Mouse (Mus musculus): ENCODE measurements around the gene Haus8. TPM values are rescaled to one million over a fixed set of nuclear protein-coding genes. Genes with fewer than 3 reads are reported as not detected.
"Not testable (repeated sequence)": the region's sequence is repeated elsewhere in the genome, so short reads cannot be mapped to it uniquely, and the experiment has no call there.

Haus8 gene
- polyA plus RNA-seq, 1 experiment from 2014 or later = 67.6 TPM

- Histone ChIP-seq H3K36me3 (ENCODE audit: control insufficient read depth, insufficient read depth, low read length) (no peaks in the 10 kb centered on the region), H3K4me1 (ENCODE audit: control insufficient read depth, insufficient read depth, low read length) (no peaks in the 10 kb centered on the region), H3K27me3 (ENCODE audit: control insufficient read depth, insufficient read depth, low read length) (no peaks in the 10 kb centered on the region), H3K27ac (ENCODE audit: low read depth, low read length) (no peak overlapping the region), H3K4me3 (ENCODE audit: low read depth, low read length) (no peak overlapping the region), H3K9ac (ENCODE audit: low read length) (no peak overlapping the region), H3K9me3 (ENCODE audit: control insufficient read depth, low read length) (no peaks in the 10 kb centered on the region), H3K4me2 (ENCODE audit: low read depth) (no peak overlapping the region)
- WGBS = 84% methylated on average over 2 of the region's 2 CpGs
- ATAC-seq (ENCODE audit: insufficient read depth, low FRiP score, low TSS enrichment) (no peak), DNase-seq (ENCODE audit: low spot score) (no peak)
Measured at GRCm38 (mm10) chr8:71242757-71243156, 30.0 kb downstream of the Haus8 start.

- Histone ChIP-seq H3K9me3 (ENCODE audit: control insufficient read depth, low read length) (no peaks in the 10 kb centered on the region), H3K4me3 (ENCODE audit: low read depth, low read length) (no peak overlapping the region), H3K4me2 (ENCODE audit: low read depth) (no peak overlapping the region), H3K9ac (ENCODE audit: low read length) (no peak overlapping the region), H3K27ac (ENCODE audit: low read depth, low read length) (no peak overlapping the region), H3K4me1 (ENCODE audit: control insufficient read depth, insufficient read depth, low read length) (no peaks in the 10 kb centered on the region), H3K36me3 (ENCODE audit: control insufficient read depth, insufficient read depth, low read length) (no peaks in the 10 kb centered on the region), H3K27me3 (ENCODE audit: control insufficient read depth, insufficient read depth, low read length) (no peaks in the 10 kb centered on the region)
- 48% methylated on average over 2 of the region's 2 CpGs for WGBS
- no peak for DNase-seq (ENCODE audit: low spot score)
- no peak for ATAC-seq (ENCODE audit: insufficient read depth, low FRiP score, low TSS enrichment)
Measured at GRCm38 (mm10) chr8:71224560-71224959, 48.2 kb downstream of the Haus8 start.

- WGBS = 100% methylated on average over 2 of the region's 5 CpGs
Measured at GRCm38 (mm10) chr8:71214266-71214665, 58.5 kb downstream of the Haus8 start.

DNA sequence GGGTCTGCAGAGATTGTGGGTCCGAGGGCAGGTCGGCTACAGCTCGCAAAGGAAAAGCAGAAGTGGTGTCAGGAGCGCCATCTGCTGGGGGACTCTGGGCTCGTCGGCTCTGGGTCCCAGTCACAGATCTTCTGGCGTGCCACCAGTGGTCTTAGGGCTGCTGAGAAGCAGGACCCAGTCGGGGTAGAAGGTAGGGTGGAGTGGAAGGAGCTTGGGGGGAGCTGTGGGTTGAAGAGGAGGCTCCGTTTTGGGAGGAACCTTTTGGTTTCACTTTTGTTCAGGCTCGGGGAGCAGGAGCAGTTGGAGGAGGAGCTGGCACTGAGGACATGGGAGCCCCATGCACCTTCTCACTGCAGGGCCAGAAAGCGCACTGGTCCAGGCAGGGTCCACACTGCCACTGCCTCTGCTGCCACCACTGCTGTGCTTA is 67.2 kb downstream of the Haus8 start:
- not testable (repeated sequence) for H3K27ac ChIP-seq (ENCODE audit: low read depth, low read length); H3K9me3 ChIP-seq (ENCODE audit: control insufficient read depth, low read length); H3K4me1 ChIP-seq (ENCODE audit: control insufficient read depth, insufficient read depth, low read length); H3K4me3 ChIP-seq (ENCODE audit: low read depth, low read length); H3K9ac ChIP-seq (ENCODE audit: low read length); H3K4me2 ChIP-seq (ENCODE audit: low read depth); H3K36me3 ChIP-seq (ENCODE audit: control insufficient read depth, insufficient read depth, low read length); H3K27me3 ChIP-seq (ENCODE audit: control insufficient read depth, insufficient read depth, low read length)
- ATAC-seq (ENCODE audit: insufficient read depth, low FRiP score, low TSS enrichment) = peak; percentile 53
- peak; percentile 19 for DNase-seq (ENCODE audit: low spot score)
- 8% methylated on average over 3 of the region's 11 CpGs for WGBS

More at GRCm38 (mm10) chr8:71214266-71214665, 58.5 kb downstream of the Haus8 start:
- DNase-seq (ENCODE audit: low spot score); ATAC-seq (ENCODE audit: insufficient read depth, low FRiP score, low TSS enrichment); H3K36me3 ChIP-seq (ENCODE audit: control insufficient read depth, insufficient read depth, low read length); H3K4me2 ChIP-seq (ENCODE audit: low read depth); H3K4me1 ChIP-seq (ENCODE audit: control insufficient read depth, insufficient read depth, low read length); H3K4me3 ChIP-seq (ENCODE audit: low read depth, low read length); H3K27ac ChIP-seq (ENCODE audit: low read depth, low read length); H3K27me3 ChIP-seq (ENCODE audit: control insufficient read depth, insufficient read depth, low read length); H3K9ac ChIP-seq (ENCODE audit: low read length); H3K9me3 ChIP-seq (ENCODE audit: control insufficient read depth, low read length): not testable (repeated sequence)

Other genes starting within 250 kb of the Haus8 start
- 21.4 and 21.9 TPM in 2 replicates for gene Myo9b, start 220 bp downstream of the Haus8 start, polyA plus RNA-seq (2014; fragmentation: Nextera tagmentation; extraction: Ambion mirVana)
- gene Use1, start 93.9 kb upstream of the Haus8 start, polyA plus RNA-seq (2014; fragmentation: Nextera tagmentation; extraction: Ambion mirVana) = 78.9 and 81.5 TPM in 2 replicates
- 3.4 and 3.8 TPM in 2 replicates for gene Ocel1, start 98.4 kb upstream of the Haus8 start, polyA plus RNA-seq (2014; fragmentation: Nextera tagmentation; extraction: Ambion mirVana)
- gene Nr2f6, start 109.0 kb upstream of the Haus8 start, polyA plus RNA-seq (2014; fragmentation: Nextera tagmentation; extraction: Ambion mirVana) = 83.4 and 84.0 TPM in 2 replicates
- gene Ushbp1, start 122.9 kb upstream of the Haus8 start, polyA plus RNA-seq (2014; fragmentation: Nextera tagmentation; extraction: Ambion mirVana) = 3.9 and 4.5 TPM in 2 replicates
- 106 and 109 TPM in 2 replicates for gene Babam1, start 123.9 kb upstream of the Haus8 start, polyA plus RNA-seq (2014; fragmentation: Nextera tagmentation; extraction: Ambion mirVana)
- gene Ankle1, start 133.1 kb upstream of the Haus8 start, polyA plus RNA-seq (2014; fragmentation: Nextera tagmentation; extraction: Ambion mirVana) = 18.1 and 18.4 TPM in 2 replicates
- gene Abhd8, start 190.7 kb upstream of the Haus8 start, polyA plus RNA-seq (2014; fragmentation: Nextera tagmentation; extraction: Ambion mirVana) = 60.7 and 63.4 TPM in 2 replicates
- 196 and 205 TPM in 2 replicates for gene Mrpl34, start 192.0 kb upstream of the Haus8 start, polyA plus RNA-seq (2014; fragmentation: Nextera tagmentation; extraction: Ambion mirVana)
- gene Dda1, start 196.3 kb upstream of the Haus8 start, polyA plus RNA-seq (2014; fragmentation: Nextera tagmentation; extraction: Ambion mirVana) = 162 and 170 TPM in 2 replicates
- gene Ano8, start 213.0 kb upstream of the Haus8 start, polyA plus RNA-seq (2014; fragmentation: Nextera tagmentation; extraction: Ambion mirVana) = 5.6 and 6.3 TPM in 2 replicates
- gene Gtpbp3, start 215.2 kb upstream of the Haus8 start, polyA plus RNA-seq (2014; fragmentation: Nextera tagmentation; extraction: Ambion mirVana) = 6.0 and 8.4 TPM in 2 replicates
- gene Plvap, start 238.8 kb upstream of the Haus8 start, polyA plus RNA-seq (2014; fragmentation: Nextera tagmentation; extraction: Ambion mirVana) = 49.5 and 53.0 TPM in 2 replicates

Measured in neural tube, embryonic 11.5 days (tissue).